Mouse (Mus musculus): Measurements from ENCODE around the gene Setdb2.
"Not testable (repeated sequence)": the region's sequence is repeated elsewhere in the genome, so short reads cannot be mapped to it uniquely, and the experiment has no call there.

Gene Setdb2

GRCm38 (mm10) chr14:59440558-59441471 is at the start of gene Setdb2, which contains the start of gene Cab39l:
Gene Setdb2 (minus strand): TSS chr14:59440884.
Gene Cab39l (plus strand): TSS chr14:59440972.
- DNase-seq (ENCODE audit: extremely low spot score, low spot score) = peak; percentile 91

DNA sequence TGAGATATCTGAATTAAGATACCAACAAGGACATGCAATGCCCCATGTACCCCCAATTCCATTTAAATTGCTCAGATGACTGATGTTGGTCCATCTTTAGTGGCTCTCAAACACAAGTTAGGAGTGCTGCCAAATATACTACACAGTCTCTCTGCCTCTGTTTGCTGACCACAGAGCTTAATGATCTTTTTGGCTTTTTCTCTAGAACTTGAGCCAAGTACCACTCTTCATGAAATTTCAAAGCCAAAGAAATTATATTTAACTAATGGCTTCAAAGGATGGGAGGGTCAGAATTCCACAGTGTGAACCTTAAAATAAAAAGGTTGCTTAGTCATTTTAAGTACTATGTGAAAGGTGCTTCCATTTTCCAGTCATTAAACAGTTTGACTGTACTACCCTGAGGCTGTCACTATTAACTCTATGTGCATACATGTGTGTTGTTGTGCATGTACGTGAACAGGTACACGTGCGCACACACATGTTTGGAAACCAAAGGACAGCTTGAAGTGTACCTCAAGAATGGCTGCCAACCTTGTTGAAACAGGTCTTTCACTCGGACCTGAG is 44.6 kb upstream of the Setdb2 start:
- DNase-seq (ENCODE audit: extremely low spot score, low spot score) = no peak

- DNase-seq (ENCODE audit: extremely low spot score, low spot score) = no peak
These were observed 38.0 kb upstream of the Setdb2 start for GRCm38 (mm10) chr14:59478699-59479098.

- DNase-seq (ENCODE audit: extremely low spot score, low spot score) = no peak
These were observed 30.1 kb upstream of the Setdb2 start for GRCm38 (mm10) chr14:59470781-59471180.

GRCm38 (mm10) chr14:59467798-59468197 is 27.1 kb upstream of the Setdb2 start:
- DNase-seq (ENCODE audit: extremely low spot score, low spot score) = no peak

GRCm38 (mm10) chr14:59466503-59466902 is 25.8 kb upstream of the Setdb2 start:
- no peak for DNase-seq (ENCODE audit: extremely low spot score, low spot score)

GRCm38 (mm10) chr14:59447981-59448380 is 7.3 kb upstream of the Setdb2 start:
- DNase-seq (ENCODE audit: extremely low spot score, low spot score) = no peak

DNA sequence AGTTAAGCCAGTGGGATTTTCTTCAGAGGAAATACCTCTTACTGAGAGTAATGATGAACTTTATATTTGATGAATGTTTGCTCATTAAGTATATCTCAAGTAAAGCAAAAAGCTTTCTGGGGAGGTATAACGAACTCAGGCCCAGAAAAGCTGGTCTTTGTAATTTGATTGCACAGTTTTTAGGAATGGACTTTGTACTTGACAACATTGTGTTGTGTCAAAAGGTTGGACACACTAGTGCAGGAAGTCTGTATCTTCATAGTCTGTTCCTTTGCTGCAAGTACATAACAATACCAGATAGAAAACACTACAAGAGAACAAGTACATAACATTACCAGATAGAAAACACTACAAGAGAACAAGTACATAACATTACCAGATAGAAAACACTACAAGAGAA is 4.7 kb upstream of the Setdb2 start:
- no peak for DNase-seq (ENCODE audit: extremely low spot score, low spot score)

- no peak for DNase-seq (ENCODE audit: extremely low spot score, low spot score)
These were observed 755 bp upstream of the Setdb2 start for GRCm38 (mm10) chr14:59441472-59441805.

GRCm38 (mm10) chr14:59440039-59440438 is 645 bp downstream of the Setdb2 start:
- no peak for DNase-seq (ENCODE audit: extremely low spot score, low spot score)

DNA sequence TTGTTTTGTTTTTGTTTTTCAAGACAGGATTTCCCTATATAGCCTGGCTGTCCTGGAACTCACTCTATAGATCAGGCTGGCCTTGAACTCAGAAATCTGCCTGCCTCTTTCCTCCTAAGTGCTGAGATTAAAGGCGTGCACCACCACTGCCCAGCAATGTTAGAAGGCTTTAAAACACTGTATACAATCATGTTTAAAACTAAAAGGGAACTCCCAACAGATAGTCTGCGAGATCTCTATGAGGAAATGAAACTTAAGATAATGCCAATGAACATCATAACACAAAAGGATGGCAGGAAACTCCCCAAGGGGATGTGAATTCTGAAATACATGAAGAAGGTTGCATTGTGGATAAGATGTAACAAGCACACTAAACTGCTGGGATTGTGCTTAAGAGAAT is 2.2 kb downstream of the Setdb2 start:
- no peak for DNase-seq (ENCODE audit: extremely low spot score, low spot score)

DNA sequence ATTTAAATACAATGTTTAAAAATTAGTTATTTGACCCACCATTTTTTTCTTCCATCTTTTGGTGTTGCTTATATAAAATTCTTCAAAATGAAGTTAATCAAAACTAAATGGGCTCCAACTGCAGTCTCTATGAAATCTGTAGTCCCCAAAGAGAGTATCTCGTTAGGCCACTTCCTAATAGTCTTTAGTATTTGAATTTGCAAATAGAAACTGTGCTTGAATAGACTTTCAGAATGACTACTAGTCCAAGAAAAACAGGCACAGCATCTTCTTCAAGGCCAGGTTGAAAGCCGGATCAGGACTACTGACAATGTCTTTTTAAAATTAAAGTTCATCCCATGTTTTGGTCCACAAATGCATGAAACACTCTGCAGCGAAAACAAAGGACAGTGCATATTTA is 3.3 kb downstream of the Setdb2 start:
- DNase-seq (ENCODE audit: extremely low spot score, low spot score) = no peak

GRCm38 (mm10) chr14:59435206-59435605 is 5.5 kb downstream of the Setdb2 start:
- no peak for DNase-seq (ENCODE audit: extremely low spot score, low spot score)

- DNase-seq (ENCODE audit: extremely low spot score, low spot score) = no peak
These were observed 6.8 kb downstream of the Setdb2 start for GRCm38 (mm10) chr14:59433902-59434301.

DNA sequence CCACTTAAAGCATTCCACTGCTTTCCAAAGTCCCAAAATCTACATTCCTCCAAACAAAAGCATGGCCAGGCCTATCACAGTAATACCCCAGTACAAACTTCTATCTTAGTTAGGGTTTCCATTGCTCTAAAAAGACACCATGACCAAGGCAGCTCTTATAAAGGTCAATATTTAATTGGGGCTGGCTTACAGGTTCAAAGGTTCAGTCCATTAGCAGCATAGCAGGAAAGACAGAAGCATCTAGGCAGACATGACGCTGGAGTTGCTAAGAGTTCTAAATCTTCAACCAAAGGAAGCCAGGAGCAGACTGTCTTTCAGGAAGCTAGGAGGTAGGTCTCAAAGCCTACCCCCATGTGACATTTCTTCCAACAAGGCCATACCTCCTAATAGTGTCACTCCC is 10.1 kb downstream of the Setdb2 start:
- no peak for DNase-seq (ENCODE audit: extremely low spot score, low spot score)

- DNase-seq (ENCODE audit: extremely low spot score, low spot score) = no peak
These were observed 17.6 kb downstream of the Setdb2 start for GRCm38 (mm10) chr14:59422912-59423663.

GRCm38 (mm10) chr14:59418171-59418570 is 22.5 kb downstream of the Setdb2 start:
- no peak for DNase-seq (ENCODE audit: extremely low spot score, low spot score)

DNA sequence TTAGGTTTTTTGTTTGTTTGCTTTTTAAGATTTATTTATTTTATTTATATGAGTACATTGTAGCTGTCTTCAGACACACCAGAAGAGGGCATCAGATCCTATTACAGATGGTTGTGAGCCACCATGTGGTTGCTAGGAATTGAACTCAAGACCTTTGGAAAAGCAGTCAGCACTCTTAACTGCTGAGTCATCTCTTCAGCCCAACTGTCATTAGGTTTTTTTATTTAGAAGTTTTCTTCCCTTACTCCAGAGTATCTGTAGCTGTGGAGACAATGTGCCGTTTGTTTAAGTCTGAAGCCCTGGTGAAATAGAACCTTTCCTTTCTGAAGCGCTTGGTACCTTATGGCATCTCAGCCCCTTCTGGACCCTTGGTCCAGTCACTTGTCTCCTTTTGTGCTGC is 25.7 kb downstream of the Setdb2 start:
- not testable (repeated sequence) for DNase-seq (ENCODE audit: extremely low spot score, low spot score)

DNA sequence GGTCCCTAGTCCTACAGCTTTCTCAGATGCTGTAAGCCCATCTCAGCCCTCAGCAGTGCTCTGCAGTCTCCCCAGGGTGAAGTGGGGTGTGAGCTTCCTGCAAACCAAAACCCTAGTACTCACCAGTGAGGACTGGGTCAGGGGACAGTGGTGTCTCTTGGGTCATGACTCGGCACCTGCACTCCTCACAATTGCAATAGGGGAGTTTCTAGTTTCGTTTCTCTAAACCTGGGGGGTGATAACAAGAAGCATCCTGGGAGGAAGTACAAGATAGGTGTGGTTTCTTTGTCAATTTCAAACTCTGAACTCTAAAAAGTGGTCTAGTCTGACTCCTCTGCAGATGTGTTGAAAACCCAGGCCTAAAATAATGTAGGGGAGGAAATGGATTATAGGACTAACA is 43.7 kb downstream of the Setdb2 start:
- DNase-seq (ENCODE audit: extremely low spot score, low spot score) = no peak

GRCm38 (mm10) chr14:59395281-59395680 is 45.4 kb downstream of the Setdb2 start, which contains the start of gene Phf11c:
Gene Phf11c (minus strand): TSS chr14:59395381.
- DNase-seq (ENCODE audit: extremely low spot score, low spot score) = no peak

GRCm38 (mm10) chr14:59390181-59390580 is 50.5 kb downstream of the Setdb2 start:
- DNase-seq (ENCODE audit: extremely low spot score, low spot score) = not testable (repeated sequence)

DNA sequence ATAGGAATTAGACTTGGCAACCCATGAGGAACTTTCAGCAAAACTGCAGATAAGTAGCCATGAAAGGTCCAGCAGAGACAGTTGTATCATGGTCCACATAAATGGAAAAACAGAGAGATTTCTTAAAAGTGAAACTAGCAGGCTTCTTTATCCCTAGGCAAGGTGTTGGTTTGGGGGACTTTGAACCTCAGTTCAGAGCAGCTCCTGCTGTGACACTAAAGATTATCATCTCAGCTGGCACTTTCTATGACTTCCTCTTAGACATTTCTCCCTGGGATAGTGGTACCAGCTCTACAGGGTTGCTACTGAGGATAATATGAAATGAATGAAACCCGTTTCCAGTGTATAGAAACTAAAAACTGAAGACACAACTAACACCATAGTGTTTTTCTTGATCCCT is 51.2 kb downstream of the Setdb2 start:
- DNase-seq (ENCODE audit: extremely low spot score, low spot score) = no peak
